8 mouse cellular contexts compared by ENCODE assay signal in genomic region chr13:22050591-22051522, GRCm38 (mm10). TPM values are rescaled to one million over a fixed set of nuclear protein-coding genes. Genes with fewer than 3 reads are reported as not detected.
A peak's percentile ranks its signal among the peaks of the same experiment; 100 is the strongest.
DNase-seq lines count a peak whose midpoint lies in the region; ATAC-seq and TF ChIP-seq lines count a peak whose summit lies in the region.

No protein-coding gene starts in this region.

- peak; percentile 96 for DNase-seq in ES-CJ7 (ENCODE audit: low read depth, low spot score)
- peak; percentile 69 for DNase-seq in cerebellum, adult 11 months
- peak; percentile 93 for DNase-seq in forebrain, embryonic 14.5 days (ENCODE audit: low spot score)
- peak; percentile 90 for DNase-seq in heart, postnatal 14 days
- peak; percentile 87 for DNase-seq in layer of hippocampus, adult 11-12 months (ENCODE audit: low spot score)
- peak; percentile 97 for DNase-seq in liver, postnatal 0 days
- DNase-seq in telencephalon, adult 2 months (ENCODE audit: low read depth, low spot score) = peak; percentile 78

- H3K4me3 ChIP-seq in forebrain, embryonic 14.5 days (ENCODE audit: low read depth, low read length) = peak overlapping the region; percentile 39
- peak overlapping the region; percentile 49 for H3K4me3 ChIP-seq in liver, postnatal 0 days (ENCODE audit: low read depth, low read length)
- H3K4me3 ChIP-seq in neural tube, embryonic 13.5 days = peak overlapping the region; percentile 55

- no peaks in the 10 kb centered on the region for H3K36me3 ChIP-seq in forebrain, embryonic 14.5 days (ENCODE audit: control insufficient read depth, insufficient read depth, low read length)
- H3K36me3 ChIP-seq in liver, postnatal 0 days (replicated peaks; ENCODE audit: insufficient read depth, low read length) = no peaks in the 10 kb centered on the region
- no peaks in the 10 kb centered on the region for H3K36me3 ChIP-seq in neural tube, embryonic 13.5 days

- no peaks in the 10 kb centered on the region for H3K9me3 ChIP-seq in forebrain, embryonic 14.5 days (replicated peaks; ENCODE audit: control insufficient read depth, low read length)
- no peaks in the 10 kb centered on the region for H3K9me3 ChIP-seq in liver, postnatal 0 days (ENCODE audit: low read length)
- no peaks in the 10 kb centered on the region for H3K9me3 ChIP-seq in neural tube, embryonic 13.5 days

- H3K4me1 ChIP-seq in forebrain, embryonic 14.5 days (ENCODE audit: control insufficient read depth, insufficient read depth, low read length) = peaks cover 3% of the 10 kb centered on the region; the same call in 1 of the 2 replicates
- peaks cover 14% of the 10 kb centered on the region for H3K4me1 ChIP-seq in liver, postnatal 0 days (ENCODE audit: insufficient read depth)
- peaks cover 5% of the 10 kb centered on the region; the same call in 1 of the 2 replicates for H3K4me1 ChIP-seq in neural tube, embryonic 13.5 days (replicated peaks)

- H3K9ac ChIP-seq in forebrain, embryonic 14.5 days (ENCODE audit: low read length) = peak overlapping the region; percentile 62
- H3K9ac ChIP-seq in liver, postnatal 0 days (replicated peaks) = peak overlapping the region; percentile 60
- H3K9ac ChIP-seq in neural tube, embryonic 13.5 days = peak overlapping the region; percentile 71

- WGBS in forebrain, embryonic 14.5 days = under 1% methylated on average over 51 of the region's 52 CpGs
- under 1% methylated on average over 52 of the region's 52 CpGs for WGBS in liver, postnatal 0 days (ENCODE audit: insufficient replicate concordance)
- WGBS in neural tube, embryonic 13.5 days = under 1% methylated on average over 52 of the region's 52 CpGs

- no peaks in the 10 kb centered on the region for H3K27me3 ChIP-seq in forebrain, embryonic 14.5 days (replicated peaks; ENCODE audit: control insufficient read depth, insufficient read depth, low read length)
- H3K27me3 ChIP-seq in liver, postnatal 0 days (ENCODE audit: insufficient read depth, low read length) = no peaks in the 10 kb centered on the region
- H3K27me3 ChIP-seq in neural tube, embryonic 13.5 days = no peaks in the 10 kb centered on the region

- TF ChIP-seq EP300 in liver, postnatal 0 days (IDR thresholded peaks at IDR 0.05; ENCODE audit: low read depth) = no peak

- ATAC-seq in forebrain, embryonic 14.5 days = peak; percentile 95
- ATAC-seq in liver, postnatal 0 days = peak; percentile 92
- ATAC-seq in neural tube, embryonic 13.5 days (ENCODE audit: low read depth) = peak; percentile 96

- peak overlapping the region; percentile 58 for H3K4me2 ChIP-seq in forebrain, embryonic 14.5 days (ENCODE audit: low read length)
- H3K4me2 ChIP-seq in liver, postnatal 0 days (ENCODE audit: low read depth, low read length) = peak overlapping the region; percentile 88
- peak overlapping the region; percentile 58 for H3K4me2 ChIP-seq in neural tube, embryonic 13.5 days

- H3K27ac ChIP-seq in forebrain, embryonic 14.5 days (ENCODE audit: low read depth, low read length) = peak overlapping the region; percentile 76
- peak overlapping the region; percentile 67 for H3K27ac ChIP-seq in liver, postnatal 0 days (ENCODE audit: low read depth)
- H3K27ac ChIP-seq in neural tube, embryonic 13.5 days (replicated peaks) = peak overlapping the region; percentile 91

- intact Hi-C loops in heart, postnatal 14 days (cut with DNase I) = no loop called here

- peak; percentile 91 for TF ChIP-seq CTCF in liver, postnatal 0 days (IDR thresholded peaks at IDR 0.05; ENCODE audit: low read depth)

RNA-seq across cellular contexts. Expression of gene Hist1h2bj, which starts 7.8 kb away (rescaled TPM):
- polyA plus RNA-seq in forebrain, embryonic 14.5 days (2014; fragmentation: Nextera tagmentation; extraction: Ambion mirVana) = 3.0 and 7.0 TPM in 2 replicates
- total RNA-seq in heart, postnatal 14 days (2021) = 10 to 100 TPM; 36.4 to 83.6 TPM
- 5.1 and 5.3 TPM in 2 replicates for polyA plus RNA-seq in liver, postnatal 0 days (2015; fragmentation: Nextera tagmentation; extraction: Ambion mirVana)
- 2.7 and 3.3 TPM in 2 replicates for polyA plus RNA-seq in neural tube, embryonic 13.5 days (2015; fragmentation: Nextera tagmentation; extraction: Ambion mirVana)

RNA-seq across cellular contexts. Expression of gene Hist1h2ag, which starts 8.1 kb away (rescaled TPM):
- polyA plus RNA-seq in forebrain, embryonic 14.5 days (2014; fragmentation: Nextera tagmentation; extraction: Ambion mirVana) = 20.4 and 37.4 TPM in 2 replicates
- 100 to 1,000 TPM in 1 of 2 experiments, 10 to 100 TPM in 1; 44.4 to 112 TPM for total RNA-seq in heart, postnatal 14 days (2021)
- 7.4 and 9.4 TPM in 2 replicates for polyA plus RNA-seq in liver, postnatal 0 days (2015; fragmentation: Nextera tagmentation; extraction: Ambion mirVana)
- 8.4 and 11.4 TPM in 2 replicates for polyA plus RNA-seq in neural tube, embryonic 13.5 days (2015; fragmentation: Nextera tagmentation; extraction: Ambion mirVana)

RNA-seq across cellular contexts. Expression of gene Hist1h4i, which starts 9.7 kb away (rescaled TPM):
- polyA plus RNA-seq in forebrain, embryonic 14.5 days (2014; fragmentation: Nextera tagmentation; extraction: Ambion mirVana) = 14.0 and 18.0 TPM in 2 replicates
- total RNA-seq in heart, postnatal 14 days (2021) = 10 to 100 TPM; 29.6 to 55.4 TPM
- 18.0 and 18.3 TPM in 2 replicates for polyA plus RNA-seq in liver, postnatal 0 days (2015; fragmentation: Nextera tagmentation; extraction: Ambion mirVana)
- 8.8 and 10.1 TPM in 2 replicates for polyA plus RNA-seq in neural tube, embryonic 13.5 days (2015; fragmentation: Nextera tagmentation; extraction: Ambion mirVana)

RNA-seq across cellular contexts. Expression of gene Hist1h2bk, which starts 15.2 kb away (rescaled TPM):
- polyA plus RNA-seq in forebrain, embryonic 14.5 days (2014; fragmentation: Nextera tagmentation; extraction: Ambion mirVana) = 2.5 and 3.5 TPM in 2 replicates
- 100 to 1,000 TPM in 1 of 2 experiments, 10 to 100 TPM in 1; 67.9 to 160 TPM for total RNA-seq in heart, postnatal 14 days (2021)
- polyA plus RNA-seq in liver, postnatal 0 days (2015; fragmentation: Nextera tagmentation; extraction: Ambion mirVana) = 1.7 and 2.2 TPM in 2 replicates
- 2.5 and 3.8 TPM in 2 replicates for polyA plus RNA-seq in neural tube, embryonic 13.5 days (2015; fragmentation: Nextera tagmentation; extraction: Ambion mirVana)

RNA-seq across cellular contexts. Expression of gene Hist1h2ah, which starts 15.5 kb away (rescaled TPM):
- 4.8 and 8.3 TPM in 2 replicates for polyA plus RNA-seq in forebrain, embryonic 14.5 days (2014; fragmentation: Nextera tagmentation; extraction: Ambion mirVana)
- 100 to 1,000 TPM in 1 of 2 experiments, 10 to 100 TPM in 1; 69.3 to 132 TPM for total RNA-seq in heart, postnatal 14 days (2021)
- polyA plus RNA-seq in liver, postnatal 0 days (2015; fragmentation: Nextera tagmentation; extraction: Ambion mirVana) = 8.6 and 9.9 TPM in 2 replicates
- polyA plus RNA-seq in neural tube, embryonic 13.5 days (2015; fragmentation: Nextera tagmentation; extraction: Ambion mirVana) = 1.7 TPM in 1 of 2 replicates, not detected in the other

Comparison
In these comparisons a context has a peak if more than half of its experiments do, and no peak if none do; other contexts are left out.
1. Peak in every context shown above with its lines: DNase-seq, ATAC-seq, H3K4me3 ChIP-seq and H3K27ac ChIP-seq.